Mouse (Mus musculus): ENCODE results near the gene Pirt. TPM values are rescaled to one million over a fixed set of nuclear protein-coding genes. Genes with fewer than 3 reads are reported as not detected.

Gene Pirt
- polyA plus RNA-seq, 1 experiment from 2014 or later = 0.23 TPM

DNA sequence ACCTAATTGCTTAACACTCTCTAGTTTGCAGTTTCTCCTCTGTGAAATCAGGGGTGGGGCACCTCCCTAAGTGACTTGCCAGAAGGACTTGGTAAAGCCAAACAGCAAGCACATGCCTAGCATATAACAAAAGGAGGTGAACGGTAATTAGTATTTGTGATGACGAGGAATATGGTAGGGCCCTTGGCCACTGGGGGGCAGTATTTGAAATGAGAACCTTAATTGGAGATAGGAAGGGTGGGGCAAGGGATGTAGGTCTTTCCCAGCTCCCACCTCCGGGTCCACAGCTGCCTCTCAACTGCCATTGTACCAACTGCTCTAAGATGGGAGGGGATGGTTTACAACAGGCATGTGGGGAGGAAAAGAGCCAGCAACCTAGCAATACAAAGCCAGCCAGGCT is 2.5 kb downstream of the Pirt start:
- 0 out of 2 replicates have a peak, but pooled peaks cover 2% of the 10 kb centered on the region for H3K27me3 ChIP-seq
- no peak overlapping the region for H3K27ac ChIP-seq
- WGBS = 24% methylated on average over 3 of the region's 3 CpGs
- no peak overlapping the region for H3K4me3 ChIP-seq
- no peaks in the 10 kb centered on the region for H3K9me3 ChIP-seq
- no peaks in the 10 kb centered on the region for H3K36me3 ChIP-seq
- H3K4me2 ChIP-seq (replicated peaks) = no peak overlapping the region
- H3K4me1 ChIP-seq = no peaks in the 10 kb centered on the region
- no peak overlapping the region for H3K9ac ChIP-seq
- ATAC-seq (ENCODE audit: low FRiP score, low read depth) = no peak

DNA sequence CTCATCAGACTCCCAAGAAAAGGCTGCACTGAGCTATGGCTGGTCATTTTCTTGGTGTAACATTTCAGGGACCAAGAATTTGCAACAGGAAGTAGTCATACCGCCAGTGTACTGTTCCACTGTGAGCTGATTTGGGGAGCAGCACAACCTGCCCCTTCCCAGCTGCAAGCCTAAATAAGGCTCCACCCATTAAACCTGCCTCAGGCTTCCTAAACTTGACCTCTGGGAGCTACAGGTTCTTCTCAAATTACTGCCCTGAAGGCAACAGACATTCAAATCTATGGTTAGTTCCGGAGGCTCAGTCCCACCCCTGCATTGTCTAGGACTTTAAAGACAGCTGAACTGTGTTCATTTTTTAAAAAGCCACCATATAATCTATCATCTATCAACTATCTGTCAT is 8.2 kb downstream of the Pirt start:
- Histone ChIP-seq H3K27ac (no peak overlapping the region), H3K4me3 (no peak overlapping the region), H3K4me1 (no peaks in the 10 kb centered on the region), H3K36me3 (no peaks in the 10 kb centered on the region), H3K9ac (no peak overlapping the region), H3K9me3 (no peaks in the 10 kb centered on the region), H3K4me2 (replicated peaks) (no peak overlapping the region), H3K27me3 (no peaks in the 10 kb centered on the region)
- no peak for ATAC-seq (ENCODE audit: low FRiP score, low read depth)
- WGBS = 40% methylated on average over 2 of the region's 2 CpGs

DNA sequence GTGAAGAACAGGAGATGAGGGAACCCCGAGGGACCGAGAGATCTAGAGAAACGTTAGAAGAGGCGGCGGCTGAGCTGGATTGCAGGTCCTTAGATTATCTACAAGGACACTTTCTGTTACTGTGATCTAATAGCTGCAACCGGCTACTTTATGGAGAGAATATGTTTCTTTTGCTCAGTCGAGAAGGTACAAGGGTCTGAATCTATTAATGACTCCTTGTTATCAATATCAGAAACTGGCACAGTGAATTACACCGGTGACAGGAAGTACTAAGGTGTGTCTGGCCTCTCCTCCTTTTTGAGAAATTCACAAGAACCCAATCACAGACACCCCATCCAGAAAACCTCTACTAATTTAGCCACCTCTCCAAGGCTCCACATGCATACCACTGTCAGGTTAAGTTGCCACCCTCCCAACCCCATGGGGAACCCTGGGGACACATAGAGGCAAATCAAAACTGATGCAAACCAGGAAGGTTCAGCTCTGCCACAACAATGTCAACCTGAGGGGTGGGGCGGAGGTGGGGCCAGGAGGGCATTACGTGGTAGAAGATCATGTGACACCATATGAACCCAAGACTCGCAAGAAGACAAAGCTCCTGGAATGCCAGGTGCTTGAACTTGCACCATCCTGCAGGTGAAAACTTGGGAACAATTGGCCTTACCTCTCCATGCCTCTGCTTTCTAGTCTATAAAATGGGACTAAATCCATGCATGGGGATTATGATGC is 12.5 kb downstream of the Pirt start:
- WGBS = 78% methylated on average over 11 of the region's 11 CpGs
- H3K9ac ChIP-seq = no peak overlapping the region

DNA sequence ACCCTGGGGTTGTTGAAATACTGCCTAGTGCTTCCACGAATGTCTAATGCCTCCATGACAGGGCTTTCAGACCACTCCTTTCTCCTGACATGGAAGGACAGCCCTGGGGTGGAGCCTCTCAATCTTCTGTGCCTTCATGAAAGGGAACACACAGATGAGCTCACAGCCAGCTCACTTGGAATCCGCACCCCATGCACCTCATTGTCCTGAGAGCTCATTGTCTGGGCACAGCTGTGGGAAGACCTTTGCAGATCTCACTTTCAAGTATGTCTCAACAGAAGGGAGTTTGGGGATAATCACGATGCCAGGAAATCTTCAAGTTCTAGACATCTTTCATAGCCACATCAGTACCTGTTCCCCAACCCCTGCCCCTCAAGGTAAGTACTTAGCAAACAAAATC is 16.5 kb downstream of the Pirt start:
- H3K36me3 ChIP-seq = no peaks in the 10 kb centered on the region
- H3K27me3 ChIP-seq = no peaks in the 10 kb centered on the region
- no peak overlapping the region for H3K4me2 ChIP-seq (replicated peaks)
- no peak overlapping the region for H3K4me3 ChIP-seq
- no peak overlapping the region for H3K9ac ChIP-seq
- H3K9me3 ChIP-seq = no peaks in the 10 kb centered on the region
- ATAC-seq (ENCODE audit: low FRiP score, low read depth) = no peak
- WGBS = 77% methylated on average over 3 of the region's 3 CpGs
- H3K4me1 ChIP-seq = no peaks in the 10 kb centered on the region
- H3K27ac ChIP-seq = no peak overlapping the region

More for the DNA sequence above, 12.5 kb downstream of the Pirt start:
- H3K36me3 ChIP-seq = no peaks in the 10 kb centered on the region
- no peaks in the 10 kb centered on the region for H3K27me3 ChIP-seq
- H3K9me3 ChIP-seq = no peaks in the 10 kb centered on the region
- H3K4me2 ChIP-seq (replicated peaks) = no peak overlapping the region
- H3K4me1 ChIP-seq = no peaks in the 10 kb centered on the region
- ATAC-seq (ENCODE audit: low FRiP score, low read depth) = no peak
- no peak overlapping the region for H3K4me3 ChIP-seq
- H3K27ac ChIP-seq = no peak overlapping the region

DNA sequence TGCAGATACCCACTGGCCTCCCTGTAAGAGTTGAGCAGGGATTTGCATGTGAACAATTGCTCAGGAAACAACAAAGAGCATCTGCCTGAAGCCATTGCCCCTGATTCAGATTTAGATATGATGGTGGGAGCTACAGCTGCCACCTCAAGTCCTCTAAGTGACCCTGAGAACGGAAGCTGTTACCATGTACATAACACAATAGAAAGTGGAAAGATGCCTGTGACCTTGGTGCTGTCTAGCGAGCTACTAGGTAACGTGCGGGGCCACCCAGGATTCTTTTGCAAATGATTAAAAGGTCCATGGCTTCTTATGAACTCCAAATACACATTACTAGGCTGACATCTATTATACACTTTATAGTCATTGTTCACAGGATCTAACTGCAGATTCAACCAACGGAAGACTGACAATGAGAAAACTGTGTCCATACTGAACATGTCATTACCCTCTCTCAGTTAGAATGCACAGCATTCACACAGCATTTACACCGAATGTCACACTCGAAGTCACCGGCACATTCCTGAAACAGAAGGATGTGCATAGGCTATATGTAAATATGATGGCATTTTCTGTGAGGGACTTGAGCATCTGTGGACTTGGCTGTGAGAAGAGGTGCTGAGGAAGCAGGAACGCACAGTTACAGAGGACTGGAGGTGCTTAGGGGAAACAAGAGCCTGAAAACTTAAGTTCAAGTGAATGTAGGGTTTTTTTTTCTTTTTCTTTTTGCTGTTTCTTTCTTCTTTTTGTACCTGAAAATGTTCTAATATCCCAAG is 21.2 kb downstream of the Pirt start:
- H3K4me1 ChIP-seq = no peaks in the 10 kb centered on the region
- no peaks in the 10 kb centered on the region for H3K36me3 ChIP-seq
- H3K27ac ChIP-seq = no peak overlapping the region
- no peaks in the 10 kb centered on the region for H3K9me3 ChIP-seq
- H3K4me2 ChIP-seq (replicated peaks) = no peak overlapping the region
- H3K27me3 ChIP-seq = no peaks in the 10 kb centered on the region
- H3K4me3 ChIP-seq = no peak overlapping the region
- 82% methylated on average over 9 of the region's 9 CpGs for WGBS
- no peak overlapping the region for H3K9ac ChIP-seq
- ATAC-seq (ENCODE audit: low FRiP score, low read depth) = no peak

DNA sequence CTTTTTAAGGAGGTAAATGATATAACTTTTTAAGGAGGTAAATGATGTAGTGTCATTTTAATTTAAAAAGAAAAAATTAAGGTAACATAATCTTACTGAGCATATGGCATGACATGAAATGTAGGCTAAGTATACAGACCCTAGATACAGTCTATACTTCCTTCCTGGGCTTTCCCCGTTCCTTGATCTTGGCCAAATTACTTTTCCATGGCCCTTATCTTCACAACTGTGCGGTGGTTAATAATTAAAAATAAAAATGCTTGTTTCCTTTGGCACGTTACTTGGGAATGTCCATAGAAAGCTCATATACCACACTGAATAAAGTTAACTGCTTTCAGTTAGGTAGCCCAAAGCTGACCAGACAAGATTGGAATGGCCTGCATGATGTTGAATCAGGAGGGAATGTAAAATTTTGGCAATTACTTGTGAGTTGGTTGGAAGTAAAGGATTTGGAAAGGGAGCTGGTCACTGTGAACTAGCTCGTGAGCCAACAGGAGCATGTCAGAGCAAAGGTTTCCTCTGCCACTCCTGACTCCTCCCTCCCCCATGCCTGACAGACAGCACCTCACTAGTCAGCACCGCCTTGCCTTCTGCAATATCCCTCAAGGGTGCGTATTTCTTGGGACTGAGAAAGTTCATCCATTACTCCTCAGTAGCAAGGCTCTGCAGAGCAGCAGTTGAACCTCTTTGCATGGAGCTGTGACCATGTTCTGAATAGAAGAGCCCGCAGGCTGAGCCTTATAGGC is 22.8 kb downstream of the Pirt start:
- Histone ChIP-seq H3K4me3 (no peak overlapping the region), H3K36me3 (no peaks in the 10 kb centered on the region), H3K27ac (no peak overlapping the region), H3K9me3 (no peaks in the 10 kb centered on the region), H3K27me3 (no peaks in the 10 kb centered on the region), H3K9ac (no peak overlapping the region), H3K4me2 (replicated peaks) (no peak overlapping the region), H3K4me1 (no peaks in the 10 kb centered on the region)
- ATAC-seq (ENCODE audit: low FRiP score, low read depth) = no peak
- 76% methylated on average over 7 of the region's 7 CpGs for WGBS

DNA sequence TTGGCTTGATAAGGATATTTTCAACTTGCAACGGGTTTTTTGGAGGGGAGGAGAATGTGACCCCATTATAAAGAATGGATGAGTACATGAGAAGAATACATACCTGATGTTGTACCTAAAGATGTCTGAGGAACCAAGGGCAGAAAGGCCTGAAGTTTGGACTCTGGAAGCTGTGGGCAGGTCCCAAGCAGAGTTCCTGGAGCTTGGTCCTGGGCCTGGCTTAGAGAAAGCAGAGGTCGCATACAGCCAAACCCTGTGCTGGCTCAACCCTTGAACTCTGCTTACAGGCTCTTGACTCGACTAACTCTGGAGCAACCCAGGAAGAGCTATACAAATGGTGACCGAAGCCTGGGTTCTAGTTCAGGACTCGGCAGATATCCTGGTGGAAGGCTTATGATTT is 30.2 kb downstream of the Pirt start:
- ATAC-seq (ENCODE audit: low FRiP score, low read depth) = no peak
- WGBS = 87% methylated on average over 5 of the region's 5 CpGs
- Histone ChIP-seq H3K9me3 (no peaks in the 10 kb centered on the region), H3K9ac (no peak overlapping the region), H3K27me3 (no peaks in the 10 kb centered on the region), H3K36me3 (no peaks in the 10 kb centered on the region), H3K4me1 (no peaks in the 10 kb centered on the region), H3K4me3 (no peak overlapping the region), H3K4me2 (replicated peaks) (no peak overlapping the region), H3K27ac (no peak overlapping the region)

DNA sequence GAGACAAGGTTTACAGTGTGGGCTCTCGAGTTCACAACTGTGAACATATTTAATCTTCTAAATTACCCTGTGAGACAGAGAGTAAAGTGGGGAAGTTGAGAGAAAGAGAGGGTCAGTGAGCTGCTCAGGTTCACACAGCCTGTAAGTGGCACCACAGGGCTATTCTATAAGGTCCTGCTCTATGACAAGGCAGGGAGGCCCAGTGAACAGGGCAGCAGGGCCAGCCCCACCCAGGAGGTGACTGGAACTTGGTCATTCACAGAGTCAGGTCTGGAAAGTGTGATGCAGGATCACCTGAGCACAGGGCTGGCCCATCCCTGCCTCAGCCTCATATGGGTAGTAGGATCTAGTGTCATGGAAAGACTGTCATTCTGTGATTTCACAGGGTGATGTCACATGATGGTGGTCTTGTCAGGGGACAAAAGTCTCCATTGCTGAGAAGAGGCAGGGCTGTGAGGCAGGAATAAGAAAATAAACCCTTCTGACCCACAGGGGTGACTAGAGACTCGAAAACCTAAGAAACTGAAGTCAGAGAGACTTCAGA is 33.5 kb downstream of the Pirt start:
- Histone ChIP-seq H3K36me3 (no peaks in the 10 kb centered on the region), H3K27ac (no peak overlapping the region), H3K9me3 (no peaks in the 10 kb centered on the region), H3K4me1 (no peaks in the 10 kb centered on the region), H3K4me2 (replicated peaks) (no peak overlapping the region), H3K4me3 (no peak overlapping the region), H3K9ac (no peak overlapping the region), H3K27me3 (no peaks in the 10 kb centered on the region)
- no peak for ATAC-seq (ENCODE audit: low FRiP score, low read depth)
- WGBS = 69% methylated on average over 2 of the region's 2 CpGs

DNA sequence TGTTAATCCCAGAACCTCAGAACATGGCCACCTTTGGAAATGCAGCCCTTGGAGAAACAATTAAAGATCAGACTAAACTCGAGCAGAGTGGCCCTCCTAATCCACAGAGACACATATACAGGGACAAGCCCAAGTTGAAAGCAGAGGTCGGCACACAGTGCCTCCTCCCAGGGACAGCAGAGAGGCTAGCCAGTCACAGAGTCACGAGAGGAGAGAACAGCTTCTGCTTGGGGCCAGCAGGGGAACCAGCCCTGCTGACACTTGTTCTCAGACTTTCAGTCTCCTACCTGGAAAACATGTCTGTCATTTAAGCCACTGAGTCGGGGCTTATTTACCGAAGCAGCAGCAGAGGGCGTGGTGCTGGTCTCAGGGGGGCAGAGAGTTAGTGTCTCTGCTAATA is 34.7 kb downstream of the Pirt start:
- no peak for ATAC-seq (ENCODE audit: low FRiP score, low read depth)
- no peaks in the 10 kb centered on the region for H3K36me3 ChIP-seq
- H3K4me1 ChIP-seq = no peaks in the 10 kb centered on the region
- no peak overlapping the region for H3K27ac ChIP-seq
- no peak overlapping the region for H3K4me3 ChIP-seq
- H3K9me3 ChIP-seq = no peaks in the 10 kb centered on the region
- no peak overlapping the region for H3K4me2 ChIP-seq (replicated peaks)
- H3K9ac ChIP-seq = no peak overlapping the region
- H3K27me3 ChIP-seq = no peaks in the 10 kb centered on the region
- WGBS = 61% methylated on average over 6 of the region's 6 CpGs

DNA sequence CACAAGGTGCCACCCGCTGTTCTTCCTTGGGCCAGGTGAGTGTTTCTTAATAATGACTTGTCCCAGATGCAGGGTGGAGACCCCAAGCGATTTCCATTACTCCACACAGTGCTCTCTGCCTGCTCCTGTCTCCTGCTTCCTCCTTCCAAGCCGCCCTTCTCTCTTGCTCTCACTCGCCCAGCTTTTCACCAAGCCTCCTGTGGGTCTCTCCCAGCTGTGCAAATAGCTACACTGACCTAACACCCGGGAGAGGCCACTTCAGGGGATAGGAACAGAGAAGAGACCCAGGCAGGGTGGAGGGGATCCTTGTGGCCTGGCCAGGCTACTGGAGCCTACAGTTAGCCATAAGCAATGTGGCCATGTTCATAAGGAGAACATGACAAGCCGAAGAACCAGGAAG is 35.1 kb downstream of the Pirt start:
- no peak overlapping the region for H3K27ac ChIP-seq

DNA sequence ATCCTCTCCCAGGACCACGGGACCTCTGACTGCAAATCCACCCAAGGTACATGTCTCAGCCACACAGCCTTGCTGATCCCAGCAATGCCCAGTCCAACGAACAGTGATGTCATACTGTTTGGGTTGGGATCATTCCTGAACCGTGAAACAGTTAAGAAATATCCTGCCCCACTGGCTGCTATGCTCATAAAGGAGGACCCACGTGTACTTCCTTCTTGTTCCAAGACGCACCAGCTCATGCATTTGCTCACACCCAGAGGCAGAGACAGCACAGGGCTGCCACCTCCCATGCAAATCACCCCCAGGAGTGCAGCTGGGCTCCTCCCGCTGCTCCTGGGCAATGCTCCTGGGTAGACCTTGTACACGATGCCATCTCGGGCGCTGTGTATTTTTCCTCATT is 44.5 kb downstream of the Pirt start, which contains the start of gene Tmem238l:
TSS of gene Tmem238l (plus strand) at position 336 of the 400 bp plus-strand sequence.
- Histone ChIP-seq H3K9me3 (peaks cover 6% of the 10 kb centered on the region; the same call in 1 of the 2 replicates), H3K27ac (no peak within 1 kb of the TSS), H3K36me3 (no peaks in the 10 kb centered on the region), H3K4me2 (replicated peaks) (no peak within 1 kb of the TSS), H3K4me1 (no peaks in the 10 kb centered on the region), H3K4me3 (no peak within 1 kb of the TSS), H3K27me3 (no peaks in the 10 kb centered on the region), H3K9ac (no peak within 1 kb of the TSS)
- WGBS = 77% methylated on average over 9 of the region's 9 CpGs
- no peak for ATAC-seq (ENCODE audit: low FRiP score, low read depth)

More for the DNA sequence above, 35.1 kb downstream of the Pirt start:
- no peak overlapping the region for H3K4me2 ChIP-seq (replicated peaks)
- H3K36me3 ChIP-seq = no peaks in the 10 kb centered on the region
- no peaks in the 10 kb centered on the region for H3K27me3 ChIP-seq
- 81% methylated on average over 6 of the region's 6 CpGs for WGBS
- no peak overlapping the region for H3K4me3 ChIP-seq
- H3K9ac ChIP-seq = no peak overlapping the region
- ATAC-seq (ENCODE audit: low FRiP score, low read depth) = no peak
- no peaks in the 10 kb centered on the region for H3K4me1 ChIP-seq
- H3K9me3 ChIP-seq = no peaks in the 10 kb centered on the region

DNA sequence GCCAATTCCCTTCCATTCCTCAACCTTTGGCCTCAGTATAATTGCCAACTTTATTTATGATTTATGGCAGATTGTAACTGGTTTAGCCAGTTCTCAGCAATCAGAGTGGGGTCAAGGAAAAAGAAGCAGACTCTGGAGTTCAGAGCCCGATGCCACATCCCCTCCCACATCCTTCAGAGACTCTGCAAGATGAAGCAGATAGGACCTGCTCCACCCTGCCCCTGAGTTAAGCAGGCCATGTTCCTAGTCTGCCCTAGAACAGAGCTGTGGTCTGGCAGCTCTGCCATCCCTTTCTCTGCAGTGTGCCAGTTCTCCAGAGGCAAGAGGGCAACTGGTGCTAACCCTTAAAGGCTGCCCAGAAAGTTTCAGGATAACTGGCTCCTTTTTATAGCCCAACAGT is 49.0 kb downstream of the Pirt start:
- H3K36me3 ChIP-seq = no peaks in the 10 kb centered on the region
- H3K27me3 ChIP-seq = no peaks in the 10 kb centered on the region
- H3K4me1 ChIP-seq = no peaks in the 10 kb centered on the region
- 71% methylated on average over 1 of the region's 1 CpGs for WGBS
- no peak overlapping the region for H3K4me2 ChIP-seq (replicated peaks)
- no peak for ATAC-seq (ENCODE audit: low FRiP score, low read depth)
- H3K9ac ChIP-seq = no peak overlapping the region
- H3K4me3 ChIP-seq = no peak overlapping the region
- no peak overlapping the region for H3K27ac ChIP-seq
- no peaks in the 10 kb centered on the region for H3K9me3 ChIP-seq

Measured in limb, embryonic 13.5 days (tissue).